8 mouse cellular contexts compared by ENCODE assay signal in genomic region chr5:101020784-101021183, GRCm38 (mm10).
DNase-seq lines count a peak whose midpoint lies in the region; ATAC-seq and TF ChIP-seq lines count a peak whose summit lies in the region.

No protein-coding gene starts in this region.

- H3K79me3 ChIP-seq in C2C12 (ENCODE audit: low read depth), result no peaks in the 10 kb centered on the region

- no peak overlapping the region for H3ac ChIP-seq in C2C12 (ENCODE audit: control insufficient read depth, insufficient read length, low read depth)

- no peaks in the 10 kb centered on the region for H3K79me2 ChIP-seq in C2C12 (ENCODE audit: control insufficient read depth, insufficient read depth)

- H3K9me3 ChIP-seq in heart, embryonic 14.5 days (ENCODE audit: control insufficient read depth, low read length), result no peaks in the 10 kb centered on the region

- peak; percentile 92 for TF ChIP-seq CTCF in C2C12 (IDR thresholded peaks at IDR 0.05; ENCODE audit: control insufficient read depth, insufficient read depth, insufficient read length)
- peak; percentile 60 for TF ChIP-seq CTCF in bone marrow, adult 2 months (IDR thresholded peaks at IDR 0.05; ENCODE audit: control insufficient read depth, insufficient read depth, low read length)
- TF ChIP-seq CTCF in embryonic fibroblast, embryonic 13.5 days (IDR thresholded peaks at IDR 0.05; ENCODE audit: borderline replicate concordance, insufficient read depth, low read length), result peak; percentile 97

- H3K4me2 ChIP-seq in heart, embryonic 14.5 days (ENCODE audit: low read length), result peak overlapping the region; percentile 26; the same call in 1 of the 2 replicates

- no peak overlapping the region for H3K9ac ChIP-seq in heart, embryonic 14.5 days (ENCODE audit: low read length)

- peaks cover 15% of the 10 kb centered on the region for H3K27me3 ChIP-seq in C2C12 (ENCODE audit: control insufficient read depth, insufficient read depth, insufficient read length)
- H3K27me3 ChIP-seq in heart, embryonic 14.5 days (ENCODE audit: control insufficient read depth, insufficient read depth, low read length), result no peaks in the 10 kb centered on the region

- ATAC-seq in heart, embryonic 14.5 days (ENCODE audit: insufficient number of reproducible peaks, insufficient read depth, low FRiP score, low read depth), result no peak; the same call in 1 of the 2 replicates

- no peak overlapping the region for H3K27ac ChIP-seq in bone marrow, adult 2 months (ENCODE audit: control insufficient read depth, insufficient read depth, low read depth, low read length, poor library complexity)
- H3K27ac ChIP-seq in embryonic fibroblast, embryonic 13.5 days (ENCODE audit: insufficient read depth, low read length), result no peak overlapping the region
- no peak overlapping the region for H3K27ac ChIP-seq in heart, embryonic 14.5 days (replicated peaks in 1 of 2; ENCODE audit: control insufficient read depth in 1 of 2, insufficient read depth in 1 of 2, low read depth in 2 of 2, low read length in 2 of 2)

- DNase-seq in kidney, postnatal 25 days, result peak; percentile 75 to 82
- peak; percentile 2 to 3 for DNase-seq in lung, adult 18-20 months
- DNase-seq in retina, adult 2 months (ENCODE audit: low read depth, low spot score), result peak; percentile 20
- peak; percentile 56 for DNase-seq in urinary bladder, postnatal 25 days (ENCODE audit: low spot score)

- no peaks in the 10 kb centered on the region for H3K36me3 ChIP-seq in C2C12 (ENCODE audit: control insufficient read depth, insufficient read depth)
- H3K36me3 ChIP-seq in heart, embryonic 14.5 days (ENCODE audit: control insufficient read depth, insufficient read depth, low read length), result no peaks in the 10 kb centered on the region

- no peaks in the 10 kb centered on the region for H3K4me1 ChIP-seq in bone marrow, adult 2 months (ENCODE audit: control insufficient read depth, insufficient read depth, low read length)
- no peaks in the 10 kb centered on the region for H3K4me1 ChIP-seq in embryonic fibroblast, embryonic 13.5 days (ENCODE audit: control insufficient read depth, insufficient read depth, low read length)
- peaks cover 3 to 10% of the 10 kb centered on the region in 2 experiments; a peak in 2 of 4 replicates for H3K4me1 ChIP-seq in heart, embryonic 14.5 days (ENCODE audit: control insufficient read depth in 2 of 2, insufficient read depth in 2 of 2, low read length in 2 of 2)

- TF ChIP-seq POLR2A in bone marrow, adult 2 months (IDR thresholded peaks at IDR 0.05; ENCODE audit: borderline replicate concordance, control insufficient read depth, low read depth, low read length), result no peak
- TF ChIP-seq POLR2A in embryonic fibroblast, embryonic 13.5 days (IDR thresholded peaks at IDR 0.05; ENCODE audit: low read depth, low read length), result no peak

- H3K4me3 ChIP-seq in C2C12 (ENCODE audit: insufficient read depth, poor library complexity, severe bottlenecking), result no peak overlapping the region
- no peak overlapping the region for H3K4me3 ChIP-seq in bone marrow, adult 2 months (replicated peaks; ENCODE audit: control insufficient read depth, low read depth, low read length)
- no peak overlapping the region for H3K4me3 ChIP-seq in embryonic fibroblast, embryonic 13.5 days (ENCODE audit: insufficient read depth, low read length)
- H3K4me3 ChIP-seq in heart, embryonic 14.5 days (ENCODE audit: control insufficient read depth in 1 of 2, insufficient read depth in 1 of 2, low read depth in 1 of 2, low read length in 2 of 2), result no peak overlapping the region

- 12% methylated on average over 11 of the region's 11 CpGs for WGBS in bone marrow, adult 2 months
- WGBS in heart, embryonic 14.5 days, result 7% methylated on average over 11 of the region's 11 CpGs

TF ChIP-seq in C2C12, 6 proteins besides CTCF, POLR2A, EP300 and RAD21:
- TF ChIP-seq USF1 (IDR thresholded peaks at IDR 0.05; ENCODE audit: low read depth), result no peak
- no peak for TF ChIP-seq CEBPB (IDR thresholded peaks at IDR 0.05; ENCODE audit: low read depth)
- no peak for TF ChIP-seq MYOD1 (IDR thresholded peaks at IDR 0.05; ENCODE audit: control insufficient read depth, insufficient read length, low read depth)
- TF ChIP-seq MAX (IDR thresholded peaks at IDR 0.05), result no peak
- no peak for TF ChIP-seq MYOG (IDR thresholded peaks at IDR 0.05; ENCODE audit: control insufficient read depth, extremely low read depth, insufficient read length)
- TF ChIP-seq FOSL1 (IDR thresholded peaks at IDR 0.05; ENCODE audit: insufficient read depth, low read length, poor library complexity, severe bottlenecking), result no peak

Comparison
In these comparisons a context has a peak if more than half of its experiments do, and no peak if none do; other contexts are left out.
1. DNase-seq: peak in every context shown above with its lines; median percentile 78 in kidney, postnatal 25 days; 56 in urinary bladder, postnatal 25 days; 20 in retina, adult 2 months; 2 in lung, adult 18-20 months.